Mouse (Mus musculus): ENCODE results near the gene L2hgdh.
"Not testable (repeated sequence)": the region's sequence is repeated elsewhere in the genome, so short reads cannot be mapped to it uniquely, and the experiment has no call there.

The L2hgdh gene

GRCm38 (mm10) chr12:69653973-69654372 is 70.7 kb downstream of the L2hgdh start:
- DNase-seq = not testable (repeated sequence)

- no peak for DNase-seq
Measured at GRCm38 (mm10) chr12:69649511-69649910, 75.2 kb downstream of the L2hgdh start.

- no peak for DNase-seq
Measured at GRCm38 (mm10) chr12:69645821-69646616, 78.7 kb downstream of the L2hgdh start.

DNA sequence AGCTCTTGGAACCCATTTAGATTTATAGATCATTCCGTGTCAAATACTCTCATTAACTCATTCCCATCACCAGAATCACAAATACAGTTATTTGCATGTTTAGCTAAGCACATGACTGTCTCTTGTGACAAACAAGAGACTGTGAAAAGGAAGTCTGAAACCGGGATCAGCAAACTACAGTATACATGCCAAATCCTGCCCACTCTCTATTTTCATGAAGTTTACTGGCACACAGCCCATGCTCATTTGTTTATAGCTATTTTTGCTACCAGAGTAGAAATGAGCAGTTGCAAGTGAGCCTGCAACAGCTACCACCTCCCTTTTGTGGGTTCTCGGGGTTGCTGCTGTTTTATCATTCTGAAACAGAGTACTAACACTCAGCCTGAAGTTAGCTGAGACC is 79.8 kb downstream of the L2hgdh start:
- DNase-seq = peak; percentile 19

- DNase-seq = no peak
Measured at GRCm38 (mm10) chr12:69642877-69643276, 81.8 kb downstream of the L2hgdh start.
